Mouse (Mus musculus): ENCODE measurements around the gene Ajm1.

DNA sequence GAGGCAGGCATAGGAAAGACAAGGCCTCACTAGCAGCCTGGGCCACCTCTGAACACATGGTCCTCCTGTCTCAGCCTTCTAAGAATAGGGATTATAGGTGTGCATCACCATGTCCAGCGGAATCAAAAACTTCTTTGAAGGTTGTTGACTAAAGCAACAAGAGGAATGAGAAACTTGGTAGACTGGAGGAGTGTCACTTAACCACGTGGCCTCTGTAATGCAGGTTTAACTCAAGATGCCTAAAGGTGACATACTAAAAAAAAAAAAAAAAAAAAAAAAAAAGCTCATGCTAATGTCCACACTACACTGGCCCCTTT is 46.7 kb downstream of the Ajm1 start:
- TF ChIP-seq POLR2A (IDR thresholded peaks at IDR 0.05; ENCODE audit: insufficient read depth, low read depth, low read length), result no peak
- TF ChIP-seq CTCF (IDR thresholded peaks at IDR 0.05; ENCODE audit: insufficient read depth, low read depth, low read length), result no peak
